Mouse (Mus musculus): ENCODE results near the gene Gpc6. TPM values are rescaled to one million over a fixed set of nuclear protein-coding genes. Genes with fewer than 3 reads are reported as not detected.

The Gpc6 gene
- total and polyA plus RNA-seq, 3 experiments, result not detected

- no peak for DNase-seq (ENCODE audit: low read depth, low spot score)
- H3K9ac ChIP-seq (ENCODE audit: control insufficient read depth, low read depth, low read length, poor library complexity, severe bottlenecking), result no peak overlapping the region
- H3K27me3 ChIP-seq (ENCODE audit: control insufficient read depth in 1 of 2, insufficient read depth in 2 of 2, low read length in 2 of 2), result no peaks in the 10 kb centered on the region
- H3K9me3 ChIP-seq (replicated peaks; ENCODE audit: insufficient read depth, low read length), result no peaks in the 10 kb centered on the region
- H3K36me3 ChIP-seq (ENCODE audit: control insufficient read depth in 1 of 2, insufficient read depth in 2 of 2, low read length in 2 of 2), result no peaks in the 10 kb centered on the region
- no peaks in the 10 kb centered on the region for H3K79me2 ChIP-seq (ENCODE audit: control insufficient read depth, insufficient read depth, low read length, poor library complexity)
- no peaks in the 10 kb centered on the region for H3K4me1 ChIP-seq (ENCODE audit: control insufficient read depth in 1 of 2, insufficient read depth in 2 of 2, low read length in 2 of 2)
- H3K4me3 ChIP-seq (ENCODE audit: control insufficient read depth in 1 of 2, insufficient read depth in 1 of 2, low read depth in 2 of 2, low read length in 2 of 2), result no peak overlapping the region
- no peak for TF ChIP-seq ZC3H11A (IDR thresholded peaks at IDR 0.05; ENCODE audit: low read depth, low read length)
- TF ChIP-seq KAT2A (conservative IDR thresholded peaks at IDR 0.05; ENCODE audit: low read depth, low read length), result no peak
- TF ChIP-seq CTCF (IDR thresholded peaks at IDR 0.05 in 2 of 3, conservative IDR thresholded peaks at IDR 0.05 in 1 of 3; ENCODE audit: control insufficient read depth in 1 of 3, insufficient read depth in 1 of 3, low read depth in 2 of 3, low read length in 3 of 3, poor library complexity in 1 of 3, severe bottlenecking in 1 of 3), result no peak
- no peak for TF ChIP-seq SMC3 (IDR thresholded peaks at IDR 0.05; ENCODE audit: low read depth, low read length)
- TF ChIP-seq JUND (IDR thresholded peaks at IDR 0.05; ENCODE audit: low read depth, low read length), result no peak
- no peak for TF ChIP-seq RAD21 (IDR thresholded peaks at IDR 0.05; ENCODE audit: low read depth, low read length)
- no peak for TF ChIP-seq ZKSCAN1 (IDR thresholded peaks at IDR 0.05; ENCODE audit: low read depth, low read length)
- TF ChIP-seq MYC (IDR thresholded peaks at IDR 0.05; ENCODE audit: low read depth, low read length), result no peak
- no peak for TF ChIP-seq ETS1 (IDR thresholded peaks at IDR 0.05; ENCODE audit: low read depth, low read length)
- no peak for TF ChIP-seq NRF1 (IDR thresholded peaks at IDR 0.05; ENCODE audit: insufficient read depth, low read depth, low read length, poor library complexity, severe bottlenecking)
- no peak for TF ChIP-seq ZNF384 (IDR thresholded peaks at IDR 0.05; ENCODE audit: low read depth, low read length)
- TF ChIP-seq NELFE (IDR thresholded peaks at IDR 0.05; ENCODE audit: low read depth, low read length), result no peak
- no peak overlapping the region for H3K27ac ChIP-seq (ENCODE audit: control insufficient read depth, low read depth, low read length)
These were observed 916.1 kb downstream of the Gpc6 start for GRCm38 (mm10) chr14:117841211-117841610.

GRCm38 (mm10) chr14:117841797-117842553, 916.9 kb downstream of the Gpc6 start:
- TF ChIP-seq CHD2 (IDR thresholded peaks at IDR 0.05; ENCODE audit: low read length) (no peak), SIN3A (IDR thresholded peaks at IDR 0.05; ENCODE audit: low read length) (no peak), USF2 (IDR thresholded peaks at IDR 0.05; ENCODE audit: borderline replicate concordance in 1 of 2, insufficient read depth in 1 of 2, low read depth in 1 of 2, low read length in 2 of 2) (no peak), TAL1 (IDR thresholded peaks at IDR 0.05; ENCODE audit: low read length) (no peak), ELF1 (IDR thresholded peaks at IDR 0.05; ENCODE audit: low read depth, low read length) (no peak), TBP (IDR thresholded peaks at IDR 0.05; ENCODE audit: low read depth, low read length) (no peak), BHLHE40 (IDR thresholded peaks at IDR 0.05; ENCODE audit: borderline replicate concordance, low read depth, low read length) (no peak), MYB (IDR thresholded peaks at IDR 0.05; ENCODE audit: low read depth, low read length) (no peak), ZKSCAN1 (IDR thresholded peaks at IDR 0.05; ENCODE audit: low read depth, low read length) (no peak), E2F4 (IDR thresholded peaks at IDR 0.05; ENCODE audit: borderline replicate concordance, low read depth, low read length) (no peak), NELFE (IDR thresholded peaks at IDR 0.05; ENCODE audit: low read depth, low read length) (no peak), MYC (IDR thresholded peaks at IDR 0.05; ENCODE audit: low read depth, low read length) (no peak), ZNF384 (IDR thresholded peaks at IDR 0.05; ENCODE audit: low read depth, low read length) (no peak), RCOR1 (IDR thresholded peaks at IDR 0.05; ENCODE audit: low read depth, low read length) (no peak), RAD21 (IDR thresholded peaks at IDR 0.05; ENCODE audit: low read depth, low read length) (no peak), GATA1 (IDR thresholded peaks at IDR 0.05; ENCODE audit: low read depth, low read length) (no peak)
- Histone ChIP-seq H3K9ac (ENCODE audit: control insufficient read depth, low read depth, low read length, poor library complexity, severe bottlenecking) (no peak overlapping the region), H3K27me3 (ENCODE audit: control insufficient read depth in 1 of 2, insufficient read depth in 2 of 2, low read length in 2 of 2) (no peaks in the 10 kb centered on the region), H3K79me2 (ENCODE audit: control insufficient read depth, insufficient read depth, low read length, poor library complexity) (no peaks in the 10 kb centered on the region), H3K4me1 (ENCODE audit: control insufficient read depth in 1 of 2, insufficient read depth in 2 of 2, low read length in 2 of 2) (no peaks in the 10 kb centered on the region), H3K9me3 (replicated peaks; ENCODE audit: insufficient read depth, low read length) (no peaks in the 10 kb centered on the region), H3K4me3 (ENCODE audit: control insufficient read depth in 1 of 2, insufficient read depth in 1 of 2, low read depth in 2 of 2, low read length in 2 of 2) (no peak overlapping the region), H3K36me3 (ENCODE audit: control insufficient read depth in 1 of 2, insufficient read depth in 2 of 2, low read length in 2 of 2) (no peaks in the 10 kb centered on the region), H3K27ac (ENCODE audit: control insufficient read depth, low read depth, low read length) (no peak overlapping the region)
- no peak for DNase-seq (ENCODE audit: low read depth, low spot score)
